ENCODE assay signal across 12 mouse cellular contexts in the genomic region with DNA sequence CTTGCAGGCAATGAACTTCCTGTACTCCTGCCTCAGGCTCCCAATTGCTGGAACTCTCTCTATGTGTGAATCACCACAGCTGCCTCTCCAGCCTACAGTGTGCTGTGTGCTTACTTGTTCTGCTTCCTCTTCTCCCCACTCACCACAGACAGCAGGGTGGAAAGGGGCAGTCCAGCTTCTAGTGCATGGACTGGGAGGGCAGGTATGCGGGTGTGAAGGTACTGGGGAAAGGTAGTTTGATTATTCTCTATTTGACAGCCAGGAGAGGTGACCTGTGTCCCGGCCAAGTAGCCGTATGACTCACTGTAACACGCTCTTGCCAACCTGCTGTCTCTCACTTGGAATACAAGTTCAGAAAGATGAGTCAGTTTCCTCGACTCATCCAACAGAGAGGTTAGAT. TPM values are rescaled to one million over a fixed set of nuclear protein-coding genes. Genes with fewer than 3 reads are reported as not detected.
DNase-seq lines count a peak whose midpoint lies in the region; ATAC-seq lines count a peak whose summit lies in the region.
"Had no signal": no experiment of that assay in that cellular context is flagged by ENCODE, and none has a peak within 500 bp of the region (broad histone marks: within the 10 kb centered on the region; RNA-seq: fewer than 3 reads in every experiment).

No protein-coding gene starts in this region.

- 0 out of 2 replicates have a peak, but pooled peaks cover 2% of the 10 kb centered on the region for H3K27me3 ChIP-seq in heart, embryonic 11.5 days (ENCODE audit: control insufficient read depth, insufficient read depth, low read length)
- H3K27me3 ChIP-seq in midbrain, embryonic 14.5 days (ENCODE audit: control insufficient read depth, insufficient read depth, low read length): no peaks in the 10 kb centered on the region
- H3K27me3 ChIP-seq: heart, embryonic 15.5 days had no signal

- H3K36me3 ChIP-seq in heart, embryonic 11.5 days (ENCODE audit: control insufficient read depth, insufficient read depth, low read length): no peaks in the 10 kb centered on the region
- no peaks in the 10 kb centered on the region for H3K36me3 ChIP-seq in midbrain, embryonic 14.5 days (ENCODE audit: control insufficient read depth, insufficient read depth, low read length)
- H3K36me3 ChIP-seq: heart, embryonic 15.5 days had no signal

- peaks cover 11% of the 10 kb centered on the region; the same call in 1 of the 2 replicates for H3K4me1 ChIP-seq in heart, embryonic 11.5 days (ENCODE audit: control insufficient read depth, insufficient read depth, low read length)
- no peaks in the 10 kb centered on the region for H3K4me1 ChIP-seq in midbrain, embryonic 14.5 days (ENCODE audit: control insufficient read depth, insufficient read depth, low read length)

- H3K9me3 ChIP-seq in heart, embryonic 11.5 days (replicated peaks; ENCODE audit: control insufficient read depth, low read length): no peaks in the 10 kb centered on the region
- no peaks in the 10 kb centered on the region for H3K9me3 ChIP-seq in midbrain, embryonic 14.5 days (ENCODE audit: control insufficient read depth, low read length)
- H3K9me3 ChIP-seq: forebrain, embryonic 13.5 days; heart, embryonic 15.5 days; megakaryocyte, embryonic 14.5 days had no signal

- peak; percentile 79 for DNase-seq in heart, adult 11 months
- peak; percentile 8 for DNase-seq in A20 (ENCODE audit: low read depth, low spot score)
- DNase-seq in fat pad, adult 2 months (ENCODE audit: extremely low read depth, low read depth, low spot score): peak; percentile 39
- peak; percentile 42 for DNase-seq in lung, postnatal 25 days (ENCODE audit: low spot score)
- no peak for DNase-seq in midbrain, embryonic 14.5 days
- DNase-seq in thymus, postnatal 10 days (ENCODE audit: low spot score in 2 of 2): no peak
- DNase-seq in thymus, postnatal 0 days (ENCODE audit: low spot score): no peak
- DNase-seq: kidney, adult 11 months had no signal

- ATAC-seq in heart, embryonic 11.5 days (replicated peaks; ENCODE audit: insufficient number of reproducible peaks, low FRiP score, low TSS enrichment): no peak
- no peak for ATAC-seq in midbrain, embryonic 14.5 days (ENCODE audit: low FRiP score, low TSS enrichment)
- ATAC-seq: forebrain, embryonic 13.5 days had no signal

- WGBS in heart, embryonic 11.5 days (ENCODE audit: insufficient replicate concordance): 74% methylated on average over 5 of the region's 5 CpGs
- WGBS in midbrain, embryonic 14.5 days: 85% methylated on average over 5 of the region's 5 CpGs

- H3K9ac ChIP-seq in heart, embryonic 11.5 days (ENCODE audit: low read depth, low read length): no peak overlapping the region
- H3K9ac ChIP-seq in midbrain, embryonic 14.5 days (replicated peaks; ENCODE audit: low read length): no peak overlapping the region
- H3K9ac ChIP-seq: forebrain, embryonic 13.5 days; heart, embryonic 15.5 days had no signal

- H3K4me3 ChIP-seq in heart, embryonic 11.5 days (ENCODE audit: low read depth, low read length): no peak overlapping the region
- no peak overlapping the region for H3K4me3 ChIP-seq in midbrain, embryonic 14.5 days (replicated peaks; ENCODE audit: low read depth, low read length)
- H3K4me3 ChIP-seq: forebrain, embryonic 13.5 days; heart, embryonic 15.5 days; megakaryocyte, embryonic 14.5 days had no signal

- no peak overlapping the region for H3K4me2 ChIP-seq in heart, embryonic 11.5 days
- no peak overlapping the region for H3K4me2 ChIP-seq in midbrain, embryonic 14.5 days (ENCODE audit: low read length)
- H3K4me2 ChIP-seq: forebrain, embryonic 13.5 days; heart, embryonic 15.5 days had no signal

- H3K27ac ChIP-seq in heart, embryonic 11.5 days (ENCODE audit: low read depth, low read length): no peak overlapping the region
- no peak overlapping the region for H3K27ac ChIP-seq in midbrain, embryonic 14.5 days (replicated peaks; ENCODE audit: low read depth, low read length)
- H3K27ac ChIP-seq: forebrain, embryonic 13.5 days; heart, embryonic 15.5 days had no signal

RNA-seq across cellular contexts. Expression of a gene that starts 2.6 kb away (rescaled TPM):
- polyA plus RNA-seq in heart, embryonic 11.5 days (2014; fragmentation: Nextera tagmentation; extraction: Ambion mirVana): 0.27 and 0.96 TPM in 2 replicates
- 0.25 and 0.77 TPM in 2 replicates for polyA plus RNA-seq in midbrain, embryonic 14.5 days (2014; fragmentation: Nextera tagmentation; extraction: Ambion mirVana)
- polyA plus RNA-seq in thymus, postnatal 0 days (2015; fragmentation: Nextera tagmentation; extraction: Ambion mirVana): 1.9 and 2.9 TPM in 2 replicates

RNA-seq across cellular contexts. Expression of a gene that starts 11.2 kb away (rescaled TPM):
- polyA plus RNA-seq in heart, embryonic 11.5 days (2014; fragmentation: Nextera tagmentation; extraction: Ambion mirVana): 37.8 and 39.7 TPM in 2 replicates
- 41.1 and 58.4 TPM in 2 replicates for polyA plus RNA-seq in midbrain, embryonic 14.5 days (2014; fragmentation: Nextera tagmentation; extraction: Ambion mirVana)
- polyA plus RNA-seq in thymus, postnatal 0 days (2015; fragmentation: Nextera tagmentation; extraction: Ambion mirVana): 42.7 and 50.4 TPM in 2 replicates

RNA-seq across cellular contexts. Expression of a gene that starts 50.7 kb away (rescaled TPM):
- 31.2 and 39.4 TPM in 2 replicates for polyA plus RNA-seq in heart, embryonic 11.5 days (2014; fragmentation: Nextera tagmentation; extraction: Ambion mirVana)
- polyA plus RNA-seq in midbrain, embryonic 14.5 days (2014; fragmentation: Nextera tagmentation; extraction: Ambion mirVana): 40.7 and 41.3 TPM in 2 replicates
- polyA plus RNA-seq in thymus, postnatal 0 days (2015; fragmentation: Nextera tagmentation; extraction: Ambion mirVana): 33.3 and 33.5 TPM in 2 replicates

Comparison
In these comparisons a context has a peak if more than half of its experiments do, and no peak if none do; other contexts are left out.
1. DNase-seq: peak in heart, adult 11 months (single experiment), A20 (single experiment), fat pad, adult 2 months (single experiment) and lung, postnatal 25 days (single experiment); none in midbrain, embryonic 14.5 days (single experiment), thymus, postnatal 10 days (0 of 2) and thymus, postnatal 0 days (single experiment).